Mouse (Mus musculus) subcutaneous adipose tissue, adult 2 months (tissue): ENCODE results near the gene Gm2897. TPM values are rescaled to one million over a fixed set of nuclear protein-coding genes. Genes with fewer than 3 reads are reported as not detected.

ENCODE experiments used
- polyA plus RNA-seq: library from polyadenylated mRNA; depleted of rRNA; stranded (reverse); fragments of >200 nt; gene quantifications from 2 replicates; pipeline ENCODE4 v1.2.3, GENCODE M21; 2012; ENCODE audit warnings: low replicate concordance; rRNA removed

Gm2897 gene
- polyA plus RNA-seq: 0.42 and 0.73 TPM in 2 replicates

DNA sequence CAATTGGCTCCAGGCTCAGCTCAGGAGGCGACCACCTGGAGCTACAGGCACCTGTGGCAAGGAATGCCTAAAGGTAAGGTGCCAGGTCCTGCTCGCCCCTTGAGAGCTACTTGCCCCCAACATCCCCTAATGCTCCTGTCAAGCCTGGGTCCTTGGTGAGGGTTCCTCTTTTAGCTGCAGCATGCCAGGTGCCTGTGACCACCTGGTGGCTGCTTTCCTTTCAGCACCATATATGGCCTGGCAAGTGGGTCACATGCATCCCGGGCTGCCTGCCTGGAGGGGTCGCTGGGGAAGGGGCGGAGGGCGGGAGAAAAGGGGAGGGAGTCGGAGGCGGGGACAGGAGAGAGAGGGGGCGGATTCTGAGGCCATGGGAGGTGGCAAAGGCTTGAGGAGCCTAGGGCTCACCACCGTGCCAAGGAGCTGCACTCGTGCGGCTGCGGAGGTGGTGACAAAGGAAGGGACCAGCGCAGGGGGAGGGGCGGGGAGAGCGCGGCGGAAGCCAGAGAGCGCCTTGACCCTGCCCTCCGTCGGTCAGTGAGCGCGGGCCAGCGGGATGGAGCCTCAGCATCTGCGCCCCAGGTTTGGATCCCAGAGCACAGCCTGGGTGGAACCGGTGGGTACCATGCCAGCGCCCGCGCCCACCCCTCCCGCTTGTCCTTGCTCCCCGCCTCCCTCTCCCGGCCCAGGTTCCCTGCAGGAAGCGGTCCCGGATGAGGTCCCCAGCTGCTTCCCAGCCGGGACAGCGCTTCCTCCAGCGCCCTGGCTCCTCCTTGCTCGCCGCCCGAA, at the start of gene Gm2897:
Gene Gm2897 (plus strand): TSS at position 559 of the 786 bp plus-strand sequence.

DNA sequence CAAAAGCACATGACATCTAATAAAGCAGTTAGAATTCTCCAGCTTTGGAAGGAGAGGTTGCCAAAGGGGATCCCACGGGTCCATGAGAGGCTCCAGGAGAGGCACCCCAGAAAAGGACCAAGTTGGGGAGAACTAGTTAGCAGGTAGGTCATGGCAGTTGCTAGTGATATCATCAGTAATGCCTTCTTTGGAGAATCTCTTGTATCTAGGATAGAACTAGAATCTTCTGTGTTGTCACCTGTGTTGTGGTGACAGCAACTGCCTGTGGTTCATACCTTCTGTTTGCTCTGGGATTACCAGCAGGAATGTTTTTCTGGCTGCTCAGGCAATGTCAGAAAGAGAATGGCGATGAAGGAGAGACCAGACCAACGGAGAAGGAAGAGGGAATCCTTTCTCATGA, 19.4 kb upstream of the Gm2897 start, which contains the start of gene Gm2888:
Gene Gm2888 (plus strand): TSS at position 301 of the 400 bp plus-strand sequence.

Other genes with a start within 250 kb of the Gm2897 start
- gene Gm2888, start 19.3 kb upstream of the Gm2897 start, polyA plus RNA-seq: not detected in 2 replicates
- 0.42 TPM in 1 of 2 replicates, not detected in the other for gene Gm10340, start 84.7 kb downstream of the Gm2897 start, polyA plus RNA-seq
- not detected in 2 replicates for gene Gm5795, start 139.0 kb downstream of the Gm2897 start, polyA plus RNA-seq
- 0.48 and 0.77 TPM in 2 replicates for gene D830030K20Rik, start 159.2 kb downstream of the Gm2897 start, polyA plus RNA-seq